Mouse (Mus musculus) megakaryocyte, embryonic 14.5 days (primary cell): ENCODE data around the gene Ttc33.

ENCODE experiments used
- FLI1 ChIP-seq: IDR thresholded peaks from 2 replicates; pipeline ENCODE4 v1.6.1; 2012; ENCODE audit warnings: low read length, inconsistent platforms, mixed read lengths
- GATA1 ChIP-seq: IDR thresholded peaks from 3 replicates; pipeline ENCODE4 v1.6.1; 2012; ENCODE audit warnings: mixed read lengths, low read length, inconsistent platforms, borderline replicate concordance

DNA sequence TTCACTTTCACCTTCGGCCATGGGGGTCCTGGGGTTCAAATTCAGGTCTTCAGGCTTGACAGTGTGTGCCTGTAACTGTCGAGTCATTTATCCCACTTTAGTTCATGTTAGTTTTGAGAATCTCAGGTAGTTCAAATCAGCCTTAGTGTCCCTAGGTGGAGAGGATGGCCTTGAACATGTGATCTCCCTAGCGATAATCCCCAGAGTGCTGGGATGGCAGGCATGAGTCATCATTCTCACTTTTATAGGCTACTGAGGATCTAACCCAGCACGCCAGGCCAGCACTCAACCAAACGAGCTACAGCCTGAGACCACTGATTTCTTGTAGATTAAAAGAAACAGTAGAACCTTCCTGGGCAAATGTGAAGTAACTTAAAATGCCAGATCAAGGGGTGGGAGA is 43.3 kb upstream of the Ttc33 start:
- TF ChIP-seq GATA1 (no peak), FLI1 (no peak)
